Mouse (Mus musculus): Measurements from ENCODE around the gene Pla1a. TPM values are rescaled to one million over a fixed set of nuclear protein-coding genes. Genes with fewer than 3 reads are reported as not detected.

The Pla1a gene
- polyA plus RNA-seq, 1 experiment from 2014 or later = 0.38 TPM

- Histone ChIP-seq H3K9me3 (ENCODE audit: control insufficient read depth, low read length) (no peaks in the 10 kb centered on the region), H3K27me3 (replicated peaks; ENCODE audit: control insufficient read depth, insufficient read depth, low read length) (no peaks in the 10 kb centered on the region), H3K4me2 (ENCODE audit: low read length) (no peak overlapping the region), H3K4me1 (replicated peaks; ENCODE audit: control insufficient read depth, insufficient read depth, low read length) (no peaks in the 10 kb centered on the region), H3K36me3 (ENCODE audit: control insufficient read depth, insufficient read depth) (peaks cover 20% of the 10 kb centered on the region), H3K27ac (ENCODE audit: low read length) (no peak overlapping the region), H3K9ac (replicated peaks; ENCODE audit: low read depth, low read length) (no peak overlapping the region), H3K4me3 (replicated peaks; ENCODE audit: low read length) (no peak overlapping the region)
- no peak for ATAC-seq
- 91% methylated on average over 8 of the region's 8 CpGs for WGBS
Observed at GRCm38 (mm10) chr16:38442216-38442615, 9.3 kb upstream of the Pla1a start.

DNA sequence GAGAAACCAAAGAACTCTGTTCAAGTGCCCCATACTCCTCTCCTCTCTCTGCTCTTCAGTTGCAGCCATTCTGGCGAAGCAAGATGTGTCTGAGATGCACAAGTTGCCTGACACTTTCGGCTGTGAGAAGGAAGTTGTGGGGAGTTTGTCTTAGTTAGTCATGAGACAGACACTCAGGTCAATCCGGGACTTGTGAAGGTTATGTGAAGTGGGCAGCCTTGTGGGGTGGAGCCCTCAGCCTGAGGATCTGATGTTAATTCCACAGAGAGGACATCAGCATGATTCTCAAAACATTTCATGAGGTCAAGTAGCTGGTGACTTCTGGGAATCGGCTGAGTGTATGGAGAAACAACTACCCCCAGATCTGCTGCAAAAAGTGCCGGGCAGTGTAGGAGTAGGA is 8.7 kb upstream of the Pla1a start:
- 94% methylated on average over 5 of the region's 5 CpGs for WGBS
- no peak for ATAC-seq
- peaks cover 16% of the 10 kb centered on the region for H3K36me3 ChIP-seq (ENCODE audit: control insufficient read depth, insufficient read depth)

GRCm38 (mm10) chr16:38440403-38440802 is 7.5 kb upstream of the Pla1a start:
- no peaks in the 10 kb centered on the region for H3K4me1 ChIP-seq (replicated peaks; ENCODE audit: control insufficient read depth, insufficient read depth, low read length)
- H3K4me2 ChIP-seq (ENCODE audit: low read length) = no peak overlapping the region
- H3K27me3 ChIP-seq (replicated peaks; ENCODE audit: control insufficient read depth, insufficient read depth, low read length) = no peaks in the 10 kb centered on the region
- H3K9me3 ChIP-seq (ENCODE audit: control insufficient read depth, low read length) = no peaks in the 10 kb centered on the region
- H3K4me3 ChIP-seq (replicated peaks; ENCODE audit: low read length) = no peak overlapping the region
- H3K9ac ChIP-seq (replicated peaks; ENCODE audit: low read depth, low read length) = no peak overlapping the region
- 83% methylated on average over 6 of the region's 6 CpGs for WGBS
- no peak overlapping the region for H3K27ac ChIP-seq (ENCODE audit: low read length)
- peaks cover 8% of the 10 kb centered on the region for H3K36me3 ChIP-seq (ENCODE audit: control insufficient read depth, insufficient read depth)
- no peak for ATAC-seq

More for the DNA sequence above, 8.7 kb upstream of the Pla1a start:
- H3K4me3 ChIP-seq (replicated peaks; ENCODE audit: low read length) = no peak overlapping the region
- H3K4me1 ChIP-seq (replicated peaks; ENCODE audit: control insufficient read depth, insufficient read depth, low read length) = no peaks in the 10 kb centered on the region
- H3K9ac ChIP-seq (replicated peaks; ENCODE audit: low read depth, low read length) = no peak overlapping the region
- no peaks in the 10 kb centered on the region for H3K27me3 ChIP-seq (replicated peaks; ENCODE audit: control insufficient read depth, insufficient read depth, low read length)
- no peaks in the 10 kb centered on the region for H3K9me3 ChIP-seq (ENCODE audit: control insufficient read depth, low read length)
- H3K4me2 ChIP-seq (ENCODE audit: low read length) = no peak overlapping the region
- H3K27ac ChIP-seq (ENCODE audit: low read length) = no peak overlapping the region

GRCm38 (mm10) chr16:38439190-38439589 is 6.2 kb upstream of the Pla1a start:
- Histone ChIP-seq H3K4me3 (replicated peaks; ENCODE audit: low read length) (no peak overlapping the region), H3K9me3 (ENCODE audit: control insufficient read depth, low read length) (no peaks in the 10 kb centered on the region), H3K27ac (ENCODE audit: low read length) (no peak overlapping the region), H3K9ac (replicated peaks; ENCODE audit: low read depth, low read length) (no peak overlapping the region), H3K27me3 (replicated peaks; ENCODE audit: control insufficient read depth, insufficient read depth, low read length) (no peaks in the 10 kb centered on the region), H3K36me3 (ENCODE audit: control insufficient read depth, insufficient read depth) (no peaks in the 10 kb centered on the region; the same call in none of the 2 replicates), H3K4me1 (replicated peaks; ENCODE audit: control insufficient read depth, insufficient read depth, low read length) (no peaks in the 10 kb centered on the region), H3K4me2 (ENCODE audit: low read length) (no peak overlapping the region)
- WGBS = 70% methylated on average over 1 of the region's 1 CpGs
- ATAC-seq = no peak

DNA sequence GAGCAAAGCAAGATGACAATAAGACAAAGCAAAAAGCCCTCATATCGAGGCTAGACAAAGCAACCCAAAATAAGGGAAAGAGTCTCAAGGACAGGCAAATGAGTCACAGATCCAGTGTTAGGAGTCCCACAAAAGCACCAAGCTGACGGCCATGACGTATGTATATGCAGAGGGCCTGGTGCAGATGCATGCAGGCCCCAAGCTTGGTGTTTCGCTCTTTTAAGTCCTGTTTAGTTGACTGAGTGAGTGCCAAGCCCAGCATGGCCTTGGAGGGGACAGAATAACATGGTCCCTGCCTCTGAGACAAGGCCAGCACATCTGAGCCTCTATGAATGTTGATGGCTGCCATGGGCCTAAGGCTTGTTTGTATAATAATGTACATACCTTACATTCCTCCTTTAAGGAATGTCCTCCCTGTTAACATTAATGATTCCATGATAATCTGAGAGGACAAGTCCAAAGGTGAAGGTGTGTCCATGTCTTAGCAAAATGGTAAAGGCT is 1.4 kb upstream of the Pla1a start:
- 77% methylated on average over 4 of the region's 4 CpGs for WGBS
- Histone ChIP-seq H3K9ac (replicated peaks; ENCODE audit: low read depth, low read length) (no peak overlapping the region), H3K27ac (ENCODE audit: low read length) (no peak overlapping the region), H3K4me3 (replicated peaks; ENCODE audit: low read length) (no peak overlapping the region), H3K4me2 (ENCODE audit: low read length) (no peak overlapping the region), H3K9me3 (ENCODE audit: control insufficient read depth, low read length) (no peaks in the 10 kb centered on the region), H3K4me1 (replicated peaks; ENCODE audit: control insufficient read depth, insufficient read depth, low read length) (no peaks in the 10 kb centered on the region), H3K36me3 (ENCODE audit: control insufficient read depth, insufficient read depth) (no peaks in the 10 kb centered on the region), H3K27me3 (replicated peaks; ENCODE audit: control insufficient read depth, insufficient read depth, low read length) (no peaks in the 10 kb centered on the region)
- no peak for ATAC-seq

- no peaks in the 10 kb centered on the region for H3K27me3 ChIP-seq (replicated peaks; ENCODE audit: control insufficient read depth, insufficient read depth, low read length)
- WGBS = 94% methylated on average over 8 of the region's 8 CpGs
- H3K4me2 ChIP-seq (ENCODE audit: low read length) = no peak overlapping the region
- H3K27ac ChIP-seq (ENCODE audit: low read length) = no peak overlapping the region
- no peak overlapping the region for H3K4me3 ChIP-seq (replicated peaks; ENCODE audit: low read length)
- no peaks in the 10 kb centered on the region for H3K9me3 ChIP-seq (ENCODE audit: control insufficient read depth, low read length)
- H3K9ac ChIP-seq (replicated peaks; ENCODE audit: low read depth, low read length) = no peak overlapping the region
- H3K4me1 ChIP-seq (replicated peaks; ENCODE audit: control insufficient read depth, insufficient read depth, low read length) = no peaks in the 10 kb centered on the region
- no peaks in the 10 kb centered on the region for H3K36me3 ChIP-seq (ENCODE audit: control insufficient read depth, insufficient read depth)
- ATAC-seq = no peak
Observed at GRCm38 (mm10) chr16:38433514-38433913, 569 bp upstream of the Pla1a start.

DNA sequence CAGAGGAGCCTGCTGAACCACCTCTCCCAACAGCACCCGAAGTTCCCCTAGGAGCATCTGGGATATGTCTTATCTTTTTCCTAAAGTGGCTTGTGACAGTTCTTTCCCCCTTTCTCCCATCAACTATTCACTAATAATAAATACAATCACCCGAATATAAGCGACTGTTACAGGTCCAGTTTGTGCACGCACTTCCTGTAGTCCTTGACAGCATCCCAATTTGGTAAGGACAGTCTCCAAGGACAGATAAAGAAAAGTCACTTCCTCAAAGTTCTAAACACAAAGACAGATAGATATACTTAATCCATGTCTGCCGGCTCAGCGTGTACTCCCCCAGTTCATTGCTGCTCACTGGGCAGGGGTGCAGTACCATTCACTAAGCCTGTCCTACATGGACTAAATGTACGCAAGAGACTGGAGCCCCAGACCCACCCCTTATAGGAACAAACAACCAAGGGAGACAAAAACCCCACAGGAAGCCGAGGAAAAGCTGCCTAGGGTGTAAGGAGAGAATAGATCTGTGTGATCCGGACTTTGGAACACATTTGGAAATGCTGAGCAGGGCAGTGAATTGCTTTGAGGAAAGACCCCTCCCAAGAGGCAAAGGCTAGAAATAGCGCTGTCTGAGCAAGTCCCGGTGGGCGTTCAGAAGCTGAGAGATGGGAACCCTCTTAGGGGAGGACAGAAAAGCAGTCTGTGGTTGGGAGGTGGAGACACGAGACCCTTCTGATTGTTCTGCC is 1.3 kb downstream of the Pla1a start:
- Histone ChIP-seq H3K36me3 (ENCODE audit: control insufficient read depth, insufficient read depth) (no peaks in the 10 kb centered on the region), H3K9ac (replicated peaks; ENCODE audit: low read depth, low read length) (no peak overlapping the region), H3K4me3 (replicated peaks; ENCODE audit: low read length) (no peak overlapping the region), H3K4me2 (ENCODE audit: low read length) (no peak overlapping the region), H3K4me1 (replicated peaks; ENCODE audit: control insufficient read depth, insufficient read depth, low read length) (no peaks in the 10 kb centered on the region), H3K9me3 (ENCODE audit: control insufficient read depth, low read length) (no peaks in the 10 kb centered on the region), H3K27me3 (replicated peaks; ENCODE audit: control insufficient read depth, insufficient read depth, low read length) (no peaks in the 10 kb centered on the region), H3K27ac (ENCODE audit: low read length) (no peak overlapping the region)
- 36% methylated on average over 13 of the region's 13 CpGs for WGBS
- ATAC-seq = no peak

GRCm38 (mm10) chr16:38425799-38426198 is 7.1 kb downstream of the Pla1a start:
- Histone ChIP-seq H3K9me3 (ENCODE audit: control insufficient read depth, low read length) (no peaks in the 10 kb centered on the region), H3K27ac (ENCODE audit: low read length) (no peak overlapping the region), H3K4me1 (replicated peaks; ENCODE audit: control insufficient read depth, insufficient read depth, low read length) (no peaks in the 10 kb centered on the region), H3K4me2 (ENCODE audit: low read length) (no peak overlapping the region), H3K36me3 (ENCODE audit: control insufficient read depth, insufficient read depth) (no peaks in the 10 kb centered on the region), H3K4me3 (replicated peaks; ENCODE audit: low read length) (no peak overlapping the region), H3K9ac (replicated peaks; ENCODE audit: low read depth, low read length) (no peak overlapping the region), H3K27me3 (replicated peaks; ENCODE audit: control insufficient read depth, insufficient read depth, low read length) (no peaks in the 10 kb centered on the region)
- ATAC-seq = no peak
- WGBS = 100% methylated on average over 1 of the region's 1 CpGs

GRCm38 (mm10) chr16:38425374-38425773 is 7.6 kb downstream of the Pla1a start:
- no peaks in the 10 kb centered on the region for H3K36me3 ChIP-seq (ENCODE audit: control insufficient read depth, insufficient read depth)
- 88% methylated on average over 2 of the region's 2 CpGs for WGBS
- no peak overlapping the region for H3K4me3 ChIP-seq (replicated peaks; ENCODE audit: low read length)
- no peaks in the 10 kb centered on the region for H3K27me3 ChIP-seq (replicated peaks; ENCODE audit: control insufficient read depth, insufficient read depth, low read length)
- H3K4me2 ChIP-seq (ENCODE audit: low read length) = no peak overlapping the region
- H3K4me1 ChIP-seq (replicated peaks; ENCODE audit: control insufficient read depth, insufficient read depth, low read length) = no peaks in the 10 kb centered on the region
- no peak for ATAC-seq
- H3K9me3 ChIP-seq (ENCODE audit: control insufficient read depth, low read length) = no peaks in the 10 kb centered on the region
- H3K27ac ChIP-seq (ENCODE audit: low read length) = no peak overlapping the region
- no peak overlapping the region for H3K9ac ChIP-seq (replicated peaks; ENCODE audit: low read depth, low read length)

Data from forebrain, embryonic 16.5 days (tissue).